Mouse (Mus musculus) CD4-positive, CD25-positive, alpha-beta regulatory T cell, adult 9 weeks (primary cell): Measurements from ENCODE around the gene Rmdn2. TPM values are rescaled to one million over a fixed set of nuclear protein-coding genes. Genes with fewer than 3 reads are reported as not detected.

Experiments
- polyA plus RNA-seq: library from polyadenylated mRNA; unstranded; fragments of 100-300 nt; shearing (Covaris generic); gene quantifications from one replicate; pipeline ENCODE4 v1.2.1, GENCODE M21; 2017

The Rmdn2 gene
- polyA plus RNA-seq: 4.0 TPM

GRCm38 (mm10) chr17:79611545-79611944, at the start of gene Rmdn2:
Gene Rmdn2 (plus strand): TSS chr17:79611863.

GRCm38 (mm10) chr17:79714931-79715637, 103.4 kb downstream of the Rmdn2 start, which contains the start of gene Cyp1b1:
Gene Cyp1b1 (minus strand): TSS chr17:79715061.

Other genes starting within 250 kb of the Rmdn2 start
- not detected for gene Cyp1b1, start 103.2 kb downstream of the Rmdn2 start, polyA plus RNA-seq